Mouse (Mus musculus) thymus, adult 2 months (tissue): Measurements from ENCODE around the gene Pacrg.

Source experiments
- CTCF ChIP-seq: fragments of 200-500 bp; IDR thresholded peaks from 2 replicates; pipeline ENCODE4 v1.5.1; 2012; ENCODE audit warnings: mild to moderate bottlenecking, control low read depth, low read length, moderate library complexity, borderline replicate concordance; ENCODE audit not compliant: control insufficient read depth, poor library complexity, insufficient read depth; ENCODE audit errors: extremely low read depth
- POLR2A ChIP-seq: fragments of 200-500 bp; IDR thresholded peaks from 2 replicates; pipeline ENCODE4 v1.6.1; 2012; ENCODE audit warnings: mild to moderate bottlenecking, low read length, control low read depth, moderate library complexity; ENCODE audit not compliant: control insufficient read depth, poor library complexity, insufficient read depth; ENCODE audit errors: extremely low read depth

DNA sequence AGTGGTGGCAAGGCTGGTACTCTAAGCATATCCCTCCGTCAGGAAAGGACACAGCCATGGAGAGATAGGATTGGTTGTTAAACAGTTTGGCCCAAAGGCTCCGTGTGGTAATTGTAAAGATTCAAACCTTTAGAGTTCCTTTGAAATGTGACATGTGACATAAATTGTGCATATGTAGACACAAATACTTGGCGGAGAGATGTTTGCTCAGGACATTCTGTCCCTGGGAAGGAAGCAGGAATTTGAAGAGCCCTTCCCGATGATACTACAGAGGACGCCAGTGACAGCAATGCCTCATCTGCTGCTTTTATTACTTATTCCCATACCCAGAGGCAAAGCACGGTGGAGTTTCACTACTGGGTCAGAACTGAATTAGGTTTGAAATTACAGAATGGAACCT is 374.6 kb downstream of the Pacrg start:
- TF ChIP-seq CTCF (no peak), POLR2A (no peak)
